Mouse (Mus musculus) gastrocnemius, adult 8-10 months (tissue): Measurements from ENCODE around the gene Creb1. TPM values are rescaled to one million over a fixed set of nuclear protein-coding genes. Genes with fewer than 3 reads are reported as not detected.

ENCODE experiments used
- DNase-seq, 2 experiments: peaks; one replicate each; pipeline ENCODE4 v3.0.0; 2022; ENCODE audit warnings: low spot score in 2 of 2
- total RNA-seq, 4 experiments: library from RNA; stranded (reverse); gene quantifications; 2 replicates each; pipeline ENCODE4 v1.2.4; 2022

The Creb1 gene
- total RNA-seq, result 10 to 100 TPM; 15.1 to 19.7 (median 17.5) TPM

- DNase-seq, result peak; percentile 94 to 97
These were observed at the start of gene Creb1 for GRCm38 (mm10) chr1:64532589-64533470. TSS of gene Creb1 (plus strand) at chr1:64532645.

- no peak for DNase-seq
These were observed 43.9 kb upstream of the Creb1 start for GRCm38 (mm10) chr1:64488521-64489029.

GRCm38 (mm10) chr1:64496803-64497202 lies 35.6 kb upstream of the Creb1 start:
- no peak for DNase-seq

GRCm38 (mm10) chr1:64501382-64502140 lies 30.9 kb upstream of the Creb1 start:
- no peak for DNase-seq

- no peak for DNase-seq
These were observed 23.9 kb upstream of the Creb1 start for GRCm38 (mm10) chr1:64508479-64509096.

- no peak for DNase-seq
These were observed 22.8 kb upstream of the Creb1 start for GRCm38 (mm10) chr1:64509678-64510077.

GRCm38 (mm10) chr1:64514184-64514583 lies 18.3 kb upstream of the Creb1 start:
- DNase-seq, result no peak

GRCm38 (mm10) chr1:64516593-64516992 lies 15.9 kb upstream of the Creb1 start:
- no peak for DNase-seq

- DNase-seq, result no peak
These were observed 14.0 kb upstream of the Creb1 start for GRCm38 (mm10) chr1:64518480-64518879.

GRCm38 (mm10) chr1:64519345-64519744 lies 13.1 kb upstream of the Creb1 start:
- DNase-seq, result no peak

GRCm38 (mm10) chr1:64519901-64520300 lies 12.5 kb upstream of the Creb1 start:
- no peak for DNase-seq

- no peak for DNase-seq
These were observed 10.7 kb upstream of the Creb1 start for GRCm38 (mm10) chr1:64521734-64522133.

- no peak for DNase-seq
These were observed 9.8 kb upstream of the Creb1 start for GRCm38 (mm10) chr1:64522637-64523036.

- no peak for DNase-seq
These were observed 9.3 kb upstream of the Creb1 start for GRCm38 (mm10) chr1:64523117-64523516.

GRCm38 (mm10) chr1:64524661-64525060 lies 7.8 kb upstream of the Creb1 start:
- no peak for DNase-seq

- no peak for DNase-seq
These were observed 4.8 kb upstream of the Creb1 start for GRCm38 (mm10) chr1:64527626-64528025.

- DNase-seq, result no peak
These were observed 2.6 kb upstream of the Creb1 start for GRCm38 (mm10) chr1:64529781-64530315.

GRCm38 (mm10) chr1:64531548-64531947 lies 897 bp upstream of the Creb1 start:
- no peak for DNase-seq

- DNase-seq, result no peak
These were observed 350 bp upstream of the Creb1 start for GRCm38 (mm10) chr1:64532067-64532523.

- DNase-seq, result peak; percentile 11 to 38
These were observed 1.3 kb downstream of the Creb1 start for GRCm38 (mm10) chr1:64533471-64534443.
